Mouse (Mus musculus): ENCODE measurements at regions not wholly inside any gene's neighbourhood (a gene's known extent, or its start where the extent isn't known, plus 50 kb on each side); places are given as distances from the start of the nearest gene placed in this dataset.

- H3K27ac ChIP-seq (ENCODE audit: low read depth, low read length) = no peak overlapping the region
- WGBS = 95% methylated on average over 2 of the region's 2 CpGs
- no peak for ATAC-seq (ENCODE audit: low read depth)
- no peak overlapping the region for H3K4me3 ChIP-seq (ENCODE audit: low read depth, low read length)
- no peaks in the 10 kb centered on the region for H3K9me3 ChIP-seq (ENCODE audit: control insufficient read depth, low read length)
- no peaks in the 10 kb centered on the region for H3K4me1 ChIP-seq (ENCODE audit: control insufficient read depth, insufficient read depth, low read length)
- no peaks in the 10 kb centered on the region for H3K36me3 ChIP-seq (ENCODE audit: control insufficient read depth, insufficient read depth, low read length)
- H3K27me3 ChIP-seq (ENCODE audit: control insufficient read depth, insufficient read depth, low read length) = no peaks in the 10 kb centered on the region
- H3K4me2 ChIP-seq (ENCODE audit: low read depth, low read length) = no peak overlapping the region
- H3K9ac ChIP-seq (replicated peaks; ENCODE audit: low read depth, low read length) = no peak overlapping the region
Observed at GRCm38 (mm10) chr9:115468641-115469040, 158.4 kb upstream of the Stt3b start.

GRCm38 (mm10) chr9:115471582-115471981 is 161.4 kb upstream of the Stt3b start:
- Histone ChIP-seq H3K9me3 (ENCODE audit: control insufficient read depth, low read length) (no peaks in the 10 kb centered on the region), H3K36me3 (ENCODE audit: control insufficient read depth, insufficient read depth, low read length) (no peaks in the 10 kb centered on the region), H3K4me2 (ENCODE audit: low read depth, low read length) (no peak overlapping the region), H3K9ac (replicated peaks; ENCODE audit: low read depth, low read length) (no peak overlapping the region), H3K4me1 (ENCODE audit: control insufficient read depth, insufficient read depth, low read length) (no peaks in the 10 kb centered on the region), H3K27me3 (ENCODE audit: control insufficient read depth, insufficient read depth, low read length) (no peaks in the 10 kb centered on the region), H3K4me3 (ENCODE audit: low read depth, low read length) (no peak overlapping the region), H3K27ac (ENCODE audit: low read depth, low read length) (no peak overlapping the region)
- 89% methylated on average over 6 of the region's 6 CpGs for WGBS
- no peak for ATAC-seq (ENCODE audit: low read depth)

GRCm38 (mm10) chr9:115473037-115473436 is 162.8 kb upstream of the Stt3b start:
- no peak for ATAC-seq (ENCODE audit: low read depth)
- no peak overlapping the region for H3K4me3 ChIP-seq (ENCODE audit: low read depth, low read length)
- no peaks in the 10 kb centered on the region for H3K9me3 ChIP-seq (ENCODE audit: control insufficient read depth, low read length)
- no peak overlapping the region for H3K9ac ChIP-seq (replicated peaks; ENCODE audit: low read depth, low read length)
- no peak overlapping the region for H3K4me2 ChIP-seq (ENCODE audit: low read depth, low read length)
- 93% methylated on average over 3 of the region's 3 CpGs for WGBS
- H3K27me3 ChIP-seq (ENCODE audit: control insufficient read depth, insufficient read depth, low read length) = no peaks in the 10 kb centered on the region
- no peak overlapping the region for H3K27ac ChIP-seq (ENCODE audit: low read depth, low read length)
- H3K36me3 ChIP-seq (ENCODE audit: control insufficient read depth, insufficient read depth, low read length) = no peaks in the 10 kb centered on the region
- H3K4me1 ChIP-seq (ENCODE audit: control insufficient read depth, insufficient read depth, low read length) = no peaks in the 10 kb centered on the region

GRCm38 (mm10) chr9:115473847-115474246 is 163.6 kb upstream of the Stt3b start:
- Histone ChIP-seq H3K4me3 (ENCODE audit: low read depth, low read length) (no peak overlapping the region), H3K4me2 (ENCODE audit: low read depth, low read length) (no peak overlapping the region), H3K27me3 (ENCODE audit: control insufficient read depth, insufficient read depth, low read length) (no peaks in the 10 kb centered on the region), H3K9ac (replicated peaks; ENCODE audit: low read depth, low read length) (no peak overlapping the region), H3K9me3 (ENCODE audit: control insufficient read depth, low read length) (no peaks in the 10 kb centered on the region), H3K36me3 (ENCODE audit: control insufficient read depth, insufficient read depth, low read length) (no peaks in the 10 kb centered on the region), H3K27ac (ENCODE audit: low read depth, low read length) (no peak overlapping the region), H3K4me1 (ENCODE audit: control insufficient read depth, insufficient read depth, low read length) (no peaks in the 10 kb centered on the region)
- no peak for ATAC-seq (ENCODE audit: low read depth)
- WGBS = 92% methylated on average over 5 of the region's 5 CpGs

- Histone ChIP-seq H3K9ac (replicated peaks; ENCODE audit: low read depth, low read length) (no peak overlapping the region), H3K4me3 (ENCODE audit: low read depth, low read length) (no peak overlapping the region), H3K4me1 (ENCODE audit: control insufficient read depth, insufficient read depth, low read length) (no peaks in the 10 kb centered on the region), H3K9me3 (ENCODE audit: control insufficient read depth, low read length) (no peaks in the 10 kb centered on the region), H3K4me2 (ENCODE audit: low read depth, low read length) (no peak overlapping the region), H3K27ac (ENCODE audit: low read depth, low read length) (no peak overlapping the region), H3K36me3 (ENCODE audit: control insufficient read depth, insufficient read depth, low read length) (no peaks in the 10 kb centered on the region), H3K27me3 (ENCODE audit: control insufficient read depth, insufficient read depth, low read length) (no peaks in the 10 kb centered on the region)
- no peak for ATAC-seq (ENCODE audit: low read depth)
- 94% methylated on average over 8 of the region's 8 CpGs for WGBS
Observed at GRCm38 (mm10) chr9:115474342-115474741, 164.1 kb upstream of the Stt3b start.

- H3K4me2 ChIP-seq (ENCODE audit: low read depth, low read length) = no peak overlapping the region
- H3K4me3 ChIP-seq (ENCODE audit: low read depth, low read length) = no peak overlapping the region
- ATAC-seq (ENCODE audit: low read depth) = no peak
- no peaks in the 10 kb centered on the region for H3K27me3 ChIP-seq (ENCODE audit: control insufficient read depth, insufficient read depth, low read length)
- H3K4me1 ChIP-seq (ENCODE audit: control insufficient read depth, insufficient read depth, low read length) = no peaks in the 10 kb centered on the region
- WGBS = 73% methylated on average over 17 of the region's 17 CpGs
- H3K27ac ChIP-seq (ENCODE audit: low read depth, low read length) = no peak overlapping the region
- no peaks in the 10 kb centered on the region for H3K36me3 ChIP-seq (ENCODE audit: control insufficient read depth, insufficient read depth, low read length)
- H3K9ac ChIP-seq (replicated peaks; ENCODE audit: low read depth, low read length) = no peak overlapping the region
- no peaks in the 10 kb centered on the region for H3K9me3 ChIP-seq (ENCODE audit: control insufficient read depth, low read length)
Observed at GRCm38 (mm10) chr9:115476205-115476604, 166.0 kb upstream of the Stt3b start.

- Histone ChIP-seq H3K4me3 (ENCODE audit: low read depth, low read length) (no peak overlapping the region), H3K36me3 (ENCODE audit: control insufficient read depth, insufficient read depth, low read length) (no peaks in the 10 kb centered on the region), H3K4me1 (ENCODE audit: control insufficient read depth, insufficient read depth, low read length) (no peaks in the 10 kb centered on the region), H3K4me2 (ENCODE audit: low read depth, low read length) (no peak overlapping the region), H3K9me3 (ENCODE audit: control insufficient read depth, low read length) (no peaks in the 10 kb centered on the region), H3K9ac (replicated peaks; ENCODE audit: low read depth, low read length) (no peak overlapping the region), H3K27ac (ENCODE audit: low read depth, low read length) (no peak overlapping the region), H3K27me3 (ENCODE audit: control insufficient read depth, insufficient read depth, low read length) (no peaks in the 10 kb centered on the region)
- WGBS = 73% methylated on average over 6 of the region's 6 CpGs
- no peak for ATAC-seq (ENCODE audit: low read depth)
Observed at GRCm38 (mm10) chr9:115477556-115478220, 167.5 kb upstream of the Stt3b start.

GRCm38 (mm10) chr9:115478946-115479345 is 168.7 kb upstream of the Stt3b start:
- ATAC-seq (ENCODE audit: low read depth) = no peak
- H3K36me3 ChIP-seq (ENCODE audit: control insufficient read depth, insufficient read depth, low read length) = no peaks in the 10 kb centered on the region
- H3K4me1 ChIP-seq (ENCODE audit: control insufficient read depth, insufficient read depth, low read length) = no peaks in the 10 kb centered on the region
- H3K27me3 ChIP-seq (ENCODE audit: control insufficient read depth, insufficient read depth, low read length) = no peaks in the 10 kb centered on the region
- no peak overlapping the region for H3K4me2 ChIP-seq (ENCODE audit: low read depth, low read length)
- H3K9me3 ChIP-seq (ENCODE audit: control insufficient read depth, low read length) = no peaks in the 10 kb centered on the region
- no peak overlapping the region for H3K27ac ChIP-seq (ENCODE audit: low read depth, low read length)
- H3K4me3 ChIP-seq (ENCODE audit: low read depth, low read length) = no peak overlapping the region
- no peak overlapping the region for H3K9ac ChIP-seq (replicated peaks; ENCODE audit: low read depth, low read length)
- 52% methylated on average over 3 of the region's 3 CpGs for WGBS

GRCm38 (mm10) chr9:115481176-115481575 is 171.0 kb upstream of the Stt3b start:
- no peaks in the 10 kb centered on the region for H3K36me3 ChIP-seq (ENCODE audit: control insufficient read depth, insufficient read depth, low read length)
- WGBS = 60% methylated on average over 5 of the region's 5 CpGs
- ATAC-seq (ENCODE audit: low read depth) = no peak

More at GRCm38 (mm10) chr9:115481176-115481575, 171.0 kb upstream of the Stt3b start:
- no peaks in the 10 kb centered on the region for H3K4me1 ChIP-seq (ENCODE audit: control insufficient read depth, insufficient read depth, low read length)
- H3K27me3 ChIP-seq (ENCODE audit: control insufficient read depth, insufficient read depth, low read length) = no peaks in the 10 kb centered on the region
- H3K4me2 ChIP-seq (ENCODE audit: low read depth, low read length) = no peak overlapping the region
- no peak overlapping the region for H3K4me3 ChIP-seq (ENCODE audit: low read depth, low read length)
- H3K9me3 ChIP-seq (ENCODE audit: control insufficient read depth, low read length) = no peaks in the 10 kb centered on the region
- no peak overlapping the region for H3K27ac ChIP-seq (ENCODE audit: low read depth, low read length)
- H3K9ac ChIP-seq (replicated peaks; ENCODE audit: low read depth, low read length) = no peak overlapping the region

Measured in neural tube, embryonic 14.5 days (tissue).